Mouse (Mus musculus) forebrain, embryonic 11.5 days (tissue): ENCODE measurements around the gene D17Wsu92e. TPM values are rescaled to one million over a fixed set of nuclear protein-coding genes. Genes with fewer than 3 reads are reported as not detected.

Experiments
- ATAC-seq: fragments of 200-750 bp; cut with Nextera tagmentation; replicated peaks from 2 replicates; pipeline ENCODE4 v1.8.0; 2017; ENCODE audit warnings: moderate TSS enrichment; ENCODE audit not compliant: low FRiP score
- DNase-seq: peaks from one replicate; pipeline ENCODE4 v3.0.0-alpha.2; 2017; ENCODE audit warnings: low spot score
- H3K27ac ChIP-seq: fragments of 300-500 bp; sonication (generic); 2 replicates; pipeline ENCODE4 v1.5.1; 2014; ENCODE audit warnings: low read depth, low read length
- H3K27me3 ChIP-seq: fragments of 300-500 bp; sonication (generic); 2 replicates; pipeline ENCODE4 v1.6.1; 2014; ENCODE audit warnings: mild to moderate bottlenecking, low read length, mixed read lengths; ENCODE audit not compliant: control insufficient read depth, insufficient read depth
- H3K36me3 ChIP-seq: fragments of 300-500 bp; sonication (generic); 2 replicates; pipeline ENCODE4 v1.6.1; 2014; ENCODE audit warnings: mild to moderate bottlenecking, low read length, moderate library complexity, mixed read lengths; ENCODE audit not compliant: control insufficient read depth, insufficient read depth
- H3K4me1 ChIP-seq: fragments of 300-500 bp; sonication (generic); replicated peaks from 2 replicates; pipeline ENCODE4 v1.6.1; 2014; ENCODE audit warnings: low read length, mixed read lengths; ENCODE audit not compliant: control insufficient read depth, insufficient read depth
- H3K4me2 ChIP-seq: fragments of 300-500 bp; sonication (generic); 2 replicates; pipeline ENCODE4 v1.6.1; 2014; ENCODE audit warnings: low read depth, mild to moderate bottlenecking, low read length, moderate library complexity, mixed read lengths; ENCODE audit not compliant: severe bottlenecking
- H3K4me3 ChIP-seq: fragments of 300-500 bp; sonication (generic); 2 replicates; pipeline ENCODE4 v1.5.1; 2014; ENCODE audit warnings: low read depth, low read length
- H3K9ac ChIP-seq: fragments of 300-500 bp; sonication (generic); 2 replicates; pipeline ENCODE4 v1.6.1; 2014; ENCODE audit warnings: low read length
- H3K9me3 ChIP-seq: fragments of 300-500 bp; sonication (generic); 2 replicates; pipeline ENCODE4 v1.6.1; 2016; ENCODE audit warnings: low read length, mixed read lengths; ENCODE audit not compliant: control insufficient read depth
- WGBS: fragments of 180-500 bp; shearing (Covaris S2); extraction: QIAGEN DNeasy Blood & Tissue Kit; methylation state at CpG from one replicate; pipeline ENCODE4 v1.1.7; 2014; 5-methylcytosine and 5-hydroxymethylcytosine counted together
- polyA plus RNA-seq: library from polyadenylated mRNA; unstranded; fragments of >200 nt; fragmentation: Nextera tagmentation; extraction: Ambion mirVana; gene quantifications from 2 replicates; pipeline ENCODE4 v1.2.1, GENCODE M21; 2014

Gene D17Wsu92e
- polyA plus RNA-seq, 1 experiment from 2014 or later: 12.7 TPM

DNA sequence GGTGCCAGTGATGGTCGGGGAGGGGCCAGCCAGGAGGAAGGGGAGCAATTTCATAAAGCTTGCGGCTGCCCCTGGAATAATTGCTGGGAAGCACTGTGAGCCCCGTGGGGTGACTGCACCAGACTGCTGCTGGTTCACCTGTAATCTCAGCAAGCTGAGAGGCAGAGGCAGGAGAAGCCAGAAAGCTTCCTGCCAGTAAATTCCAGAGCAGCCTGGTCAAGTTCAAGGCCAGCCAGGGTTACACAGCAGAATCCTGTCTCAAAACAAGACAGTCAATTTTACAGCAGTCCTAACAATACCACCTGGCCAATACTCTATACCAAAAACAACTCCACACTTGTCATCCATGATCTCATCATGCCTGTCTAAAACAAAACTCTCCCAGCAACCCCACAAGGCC, 8.5 kb downstream of the D17Wsu92e start:
- no peaks in the 10 kb centered on the region for H3K27me3 ChIP-seq
- WGBS: 91% methylated on average over 3 of the region's 3 CpGs
- H3K4me3 ChIP-seq: no peak overlapping the region
- DNase-seq (no peak), ATAC-seq (no peak)
- no peaks in the 10 kb centered on the region for H3K4me1 ChIP-seq
- no peaks in the 10 kb centered on the region for H3K36me3 ChIP-seq
- no peak overlapping the region for H3K4me2 ChIP-seq
- no peak overlapping the region for H3K27ac ChIP-seq
- no peak overlapping the region for H3K9ac ChIP-seq
- no peaks in the 10 kb centered on the region for H3K9me3 ChIP-seq

DNA sequence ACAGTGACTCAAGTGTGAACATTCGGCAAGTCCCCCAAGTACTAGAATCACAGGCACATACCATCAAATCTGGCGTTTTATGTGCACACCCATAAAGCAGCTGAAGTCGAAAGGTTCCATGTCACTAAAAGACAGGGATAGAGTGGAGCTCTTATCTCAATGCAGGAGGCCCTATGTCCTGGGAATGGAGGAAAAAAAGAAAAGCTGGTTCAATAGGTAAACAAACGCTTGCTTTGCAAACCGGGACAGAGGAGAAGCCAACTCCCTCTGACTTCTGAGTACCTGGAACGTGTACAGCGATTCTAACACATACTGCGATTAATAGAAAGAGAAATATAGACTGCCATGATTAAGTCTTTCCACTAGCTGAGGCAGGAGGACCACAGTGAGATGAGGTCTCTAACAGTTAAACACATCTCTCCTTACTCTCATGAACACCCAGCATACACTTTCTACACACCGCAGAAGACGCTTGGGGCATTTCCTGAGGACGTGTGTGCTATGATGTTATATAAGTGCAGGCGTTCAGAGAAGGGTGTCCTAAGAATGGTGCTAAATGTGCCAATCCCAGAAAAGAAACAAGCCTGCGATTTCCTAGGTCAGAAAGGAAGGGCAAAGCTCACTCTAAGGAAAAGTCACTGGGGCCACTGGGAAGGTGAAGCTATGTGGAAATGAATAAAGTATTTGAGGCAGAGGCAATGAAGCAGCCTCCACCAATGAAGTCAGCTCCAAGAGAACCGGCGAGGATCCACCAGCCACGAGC, 9.7 kb downstream of the D17Wsu92e start:
- Histone ChIP-seq H3K9me3 (no peaks in the 10 kb centered on the region), H3K36me3 (no peaks in the 10 kb centered on the region), H3K4me1 (no peaks in the 10 kb centered on the region), H3K27me3 (no peaks in the 10 kb centered on the region), H3K9ac (no peak overlapping the region), H3K4me3 (no peak overlapping the region), H3K4me2 (no peak overlapping the region), H3K27ac (no peak overlapping the region)
- whole genome bisulfite sequencing: 92% methylated on average over 16 of the region's 16 CpGs
- ATAC-seq (no peak), DNase-seq (no peak)

GRCm38 (mm10) chr17:27807542-27808078, 12.8 kb downstream of the D17Wsu92e start:
- no peaks in the 10 kb centered on the region for H3K27me3 ChIP-seq
- no peaks in the 10 kb centered on the region for H3K36me3 ChIP-seq
- H3K4me1 ChIP-seq: no peaks in the 10 kb centered on the region
- no peak overlapping the region for H3K9ac ChIP-seq
- H3K27ac ChIP-seq: no peak overlapping the region
- no peaks in the 10 kb centered on the region for H3K9me3 ChIP-seq
- no peak overlapping the region for H3K4me3 ChIP-seq
- H3K4me2 ChIP-seq: no peak overlapping the region
- no peak for DNase-seq
- 73% methylated on average over 2 of the region's 2 CpGs for WGBS
- ATAC-seq: no peak

- H3K27me3 ChIP-seq: no peaks in the 10 kb centered on the region
- no peaks in the 10 kb centered on the region for H3K36me3 ChIP-seq
- H3K27ac ChIP-seq: no peak overlapping the region
- no peak overlapping the region for H3K9ac ChIP-seq
- H3K4me3 ChIP-seq: no peak overlapping the region
- no peak overlapping the region for H3K4me2 ChIP-seq
- no peaks in the 10 kb centered on the region for H3K9me3 ChIP-seq
- ATAC-seq (no peak), DNase-seq (no peak)
- H3K4me1 ChIP-seq: peaks cover under 1% of the 10 kb centered on the region; the same call in 1 of the 2 replicates
- WGBS: 87% methylated on average over 10 of the region's 10 CpGs
Measured at GRCm38 (mm10) chr17:27804803-27805770, 15.4 kb downstream of the D17Wsu92e start.

DNA sequence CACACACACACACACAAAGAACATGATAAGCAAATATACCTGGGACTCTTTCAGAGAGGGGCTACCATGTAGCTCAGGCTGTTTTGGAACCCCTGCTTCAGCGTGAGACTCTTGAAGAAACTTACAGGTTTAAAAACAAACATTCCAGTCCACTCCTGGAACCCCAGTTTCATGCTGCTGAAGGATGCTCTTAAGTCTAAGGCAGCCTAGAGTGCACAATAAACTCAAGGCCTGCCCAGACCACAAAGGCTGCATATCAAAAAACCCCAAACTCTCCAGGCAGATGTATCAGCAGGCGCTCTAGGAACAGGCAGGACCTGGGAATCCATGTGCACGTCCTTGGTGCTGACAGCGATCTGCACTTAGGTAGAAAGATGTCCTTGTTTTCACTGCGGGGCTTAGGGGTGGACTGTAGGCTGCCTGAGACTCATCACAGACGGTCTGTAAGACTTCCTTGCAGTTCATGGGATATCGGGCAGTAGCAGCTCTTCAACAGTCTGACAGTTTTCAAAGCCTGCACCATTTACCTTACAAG, 16.2 kb downstream of the D17Wsu92e start:
- Histone ChIP-seq H3K9me3 (no peaks in the 10 kb centered on the region), H3K36me3 (no peaks in the 10 kb centered on the region), H3K4me3 (no peak overlapping the region), H3K4me1 (peaks cover 3% of the 10 kb centered on the region; the same call in 1 of the 2 replicates), H3K9ac (no peak overlapping the region), H3K27ac (no peak overlapping the region), H3K4me2 (no peak overlapping the region), H3K27me3 (no peaks in the 10 kb centered on the region)
- DNase-seq (no peak), ATAC-seq (no peak)
- WGBS: 91% methylated on average over 7 of the region's 7 CpGs

DNA sequence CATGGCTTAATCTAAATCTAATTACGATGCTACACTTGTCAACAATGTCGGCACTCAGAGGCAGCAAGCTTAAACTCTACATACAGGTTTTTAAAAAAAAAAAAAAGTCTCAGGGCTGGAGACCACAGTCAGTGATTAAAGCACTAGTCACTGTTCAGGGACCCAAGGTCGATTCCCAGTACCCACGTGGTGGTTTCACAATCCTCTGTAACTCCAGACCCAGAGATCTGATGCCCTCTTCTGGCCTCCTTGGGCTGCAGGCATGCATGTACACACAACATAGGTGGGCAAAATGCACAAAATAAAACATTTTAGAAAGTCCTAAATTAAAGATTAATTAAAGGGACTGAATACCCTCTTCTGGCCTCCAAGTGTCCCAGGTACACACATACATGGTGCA, 16.7 kb downstream of the D17Wsu92e start:
- H3K36me3 ChIP-seq: no peaks in the 10 kb centered on the region
- peaks cover 3% of the 10 kb centered on the region; the same call in 1 of the 2 replicates for H3K4me1 ChIP-seq
- no peak overlapping the region for H3K9ac ChIP-seq
- no peak for DNase-seq
- H3K27ac ChIP-seq: no peak overlapping the region
- H3K9me3 ChIP-seq: no peaks in the 10 kb centered on the region
- ATAC-seq: no peak
- no peak overlapping the region for H3K4me2 ChIP-seq
- WGBS: 83% methylated on average over 4 of the region's 4 CpGs
- no peak overlapping the region for H3K4me3 ChIP-seq
- no peaks in the 10 kb centered on the region for H3K27me3 ChIP-seq

DNA sequence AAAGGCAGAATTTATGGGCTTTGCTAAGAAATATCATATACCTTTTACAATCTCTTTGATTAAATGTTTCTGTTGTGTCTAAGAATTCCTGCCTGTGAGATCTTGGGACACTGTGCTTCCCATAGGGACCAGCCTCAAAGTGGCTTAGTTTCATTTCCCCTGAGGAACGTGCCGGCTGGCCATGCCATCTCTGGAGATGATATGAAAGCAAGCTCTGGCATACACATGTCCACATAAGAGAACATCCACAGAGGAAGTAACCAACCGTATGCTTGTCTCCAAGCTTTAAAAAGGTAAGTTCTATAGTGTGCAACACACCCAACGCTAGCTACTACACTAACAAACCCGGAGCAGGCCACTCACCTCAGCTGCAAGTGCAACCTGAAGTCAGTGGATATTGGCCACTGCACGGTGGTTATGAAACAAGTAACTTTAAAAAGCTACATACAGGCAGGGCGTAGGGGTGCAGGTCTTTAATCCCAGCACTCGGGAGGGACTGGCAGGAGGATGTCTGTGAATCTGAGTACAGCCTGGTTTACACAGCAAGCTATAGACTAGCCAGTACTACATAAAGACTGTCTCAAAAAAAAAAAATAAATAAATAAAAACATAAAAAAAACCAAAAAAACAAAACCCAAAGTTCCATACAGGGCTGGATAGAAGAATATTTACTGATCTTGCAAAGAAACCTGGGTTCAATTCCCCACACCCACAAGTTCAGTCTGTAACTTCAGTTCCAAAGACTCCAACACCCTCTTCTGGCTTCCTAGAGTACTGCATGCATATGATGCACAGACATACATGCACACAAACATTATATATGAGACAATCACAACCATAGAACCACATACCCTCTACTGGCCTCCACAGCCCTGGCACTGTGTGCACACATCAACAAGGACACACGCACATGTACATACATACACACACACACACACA, 19.5 kb downstream of the D17Wsu92e start:
- Histone ChIP-seq H3K27me3 (no peaks in the 10 kb centered on the region), H3K36me3 (no peaks in the 10 kb centered on the region), H3K9ac (no peak overlapping the region), H3K4me3 (no peak overlapping the region), H3K4me2 (no peak overlapping the region), H3K27ac (no peak overlapping the region), H3K4me1 (peaks cover 6% of the 10 kb centered on the region), H3K9me3 (no peaks in the 10 kb centered on the region)
- WGBS: 86% methylated on average over 9 of the region's 9 CpGs
- DNase-seq: no peak
- ATAC-seq: no peak
